In the genomic region with DNA sequence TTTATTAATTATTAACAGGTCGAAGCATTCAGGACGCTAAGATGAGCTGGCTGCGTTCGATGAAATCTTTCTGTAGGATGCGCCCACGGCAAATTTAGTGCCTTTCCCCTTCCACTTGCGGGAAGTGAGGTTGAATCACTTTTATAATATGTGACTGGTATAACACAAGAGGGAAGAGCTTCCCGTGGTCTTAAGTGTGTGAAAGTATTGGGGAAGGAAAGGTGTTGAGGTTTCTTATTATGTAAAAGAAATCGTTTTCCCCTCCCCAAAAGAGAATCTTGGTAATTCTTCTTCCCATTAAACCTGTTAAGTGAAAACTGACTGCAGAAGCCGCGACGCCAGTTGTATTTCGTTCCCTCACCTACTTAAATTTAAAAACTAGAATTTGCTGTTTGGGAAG, we compare ENCODE assay signal across 10 mouse cellular contexts.
A peak's percentile ranks its signal among the peaks of the same experiment; 100 is the strongest.
DNase-seq lines count a peak whose midpoint lies in the region; ATAC-seq and TF ChIP-seq lines count a peak whose summit lies in the region.
"Had no signal": no experiment of that assay in that cellular context is flagged by ENCODE, and none has a peak within 500 bp of the region (broad histone marks: within the 10 kb centered on the region; RNA-seq: fewer than 3 reads in every experiment).

No protein-coding gene starts in this region.

- WGBS in kidney, postnatal 0 days, result 20% methylated on average over 13 of the region's 13 CpGs
- WGBS in intestine, embryonic 15.5 days, result 16% methylated on average over 13 of the region's 13 CpGs

- H3K27ac ChIP-seq in kidney, postnatal 0 days, result no peak overlapping the region
- H3K27ac ChIP-seq in embryonic fibroblast, embryonic 13.5 days (ENCODE audit: insufficient read depth, low read length), result peak overlapping the region; percentile 38; the same call in 1 of the 2 replicates
- H3K27ac ChIP-seq in intestine, embryonic 15.5 days, result no peak overlapping the region

- H3K9me3 ChIP-seq in kidney, postnatal 0 days (replicated peaks; ENCODE audit: low read length), result no peaks in the 10 kb centered on the region
- no peaks in the 10 kb centered on the region for H3K9me3 ChIP-seq in intestine, embryonic 15.5 days

- DNase-seq in kidney, postnatal 0 days (ENCODE audit: low spot score), result no peak
- DNase-seq in kidney, postnatal 36 days, result no peak
- no peak for DNase-seq in urinary bladder, postnatal 14 days (ENCODE audit: low spot score)
- DNase-seq in right cerebral cortex, postnatal 25 days, result no peak
- no peak for DNase-seq in thymus, postnatal 36 days
- DNase-seq: layer of hippocampus, postnatal 36 days had no signal

- no peaks in the 10 kb centered on the region for H3K79me2 ChIP-seq in myocyte (ENCODE audit: control insufficient read depth, insufficient read depth)

- H3K4me1 ChIP-seq in kidney, postnatal 0 days (replicated peaks; ENCODE audit: insufficient read depth, low read length), result peaks cover 10% of the 10 kb centered on the region; the same call in 1 of the 2 replicates
- H3K4me1 ChIP-seq in embryonic fibroblast, embryonic 13.5 days (ENCODE audit: control insufficient read depth, insufficient read depth, low read length), result peaks cover 7% of the 10 kb centered on the region; the same call in 1 of the 2 replicates
- peaks cover 18% of the 10 kb centered on the region for H3K4me1 ChIP-seq in intestine, embryonic 15.5 days (replicated peaks)

- H3K27me3 ChIP-seq in kidney, postnatal 0 days (ENCODE audit: insufficient read depth, low read length), result no peaks in the 10 kb centered on the region
- peaks cover 24% of the 10 kb centered on the region for H3K27me3 ChIP-seq in intestine, embryonic 15.5 days (replicated peaks)
- H3K27me3 ChIP-seq in myocyte (ENCODE audit: control insufficient read depth, insufficient read depth, insufficient read length), result peaks cover 9% of the 10 kb centered on the region
- H3K27me3 ChIP-seq: Patski had no signal

- ATAC-seq in kidney, postnatal 0 days (replicated peaks; ENCODE audit: low FRiP score, low read depth), result no peak
- no peak for ATAC-seq in intestine, embryonic 15.5 days
- ATAC-seq: Patski had no signal

- no peak for TF ChIP-seq POLR2A in embryonic fibroblast, embryonic 13.5 days (IDR thresholded peaks at IDR 0.05; ENCODE audit: low read depth, low read length)
- no peak for TF ChIP-seq POLR2A in myocyte (IDR thresholded peaks at IDR 0.05; ENCODE audit: insufficient read length, low read depth)

- H3K9ac ChIP-seq in kidney, postnatal 0 days (ENCODE audit: low read depth, low read length), result peak overlapping the region; percentile 77; the same call in 1 of the 2 replicates
- H3K9ac ChIP-seq in intestine, embryonic 15.5 days, result no peak overlapping the region

- H3ac ChIP-seq in myocyte (ENCODE audit: control insufficient read depth, insufficient read length), result no peak overlapping the region

- no peaks in the 10 kb centered on the region for H3K36me3 ChIP-seq in kidney, postnatal 0 days (ENCODE audit: insufficient read depth, low read length)
- no peaks in the 10 kb centered on the region for H3K36me3 ChIP-seq in intestine, embryonic 15.5 days
- H3K36me3 ChIP-seq in myocyte (ENCODE audit: control insufficient read depth, insufficient read depth), result no peaks in the 10 kb centered on the region

- peak overlapping the region; percentile 95 for H3K4me2 ChIP-seq in kidney, postnatal 0 days (ENCODE audit: low read length)
- peak overlapping the region; percentile 99 for H3K4me2 ChIP-seq in intestine, embryonic 15.5 days (replicated peaks)
- H3K4me2 ChIP-seq in myocyte (ENCODE audit: low read depth), result no peak overlapping the region

- no peak for TF ChIP-seq CTCF in kidney, postnatal 0 days (IDR thresholded peaks at IDR 0.05; ENCODE audit: low read depth)
- TF ChIP-seq CTCF in embryonic fibroblast, embryonic 13.5 days (IDR thresholded peaks at IDR 0.05; ENCODE audit: borderline replicate concordance, insufficient read depth, low read length), result no peak

- H3K4me3 ChIP-seq in kidney, postnatal 0 days (replicated peaks; ENCODE audit: low read depth, low read length), result peak overlapping the region; percentile 79
- peak overlapping the region; percentile 56 for H3K4me3 ChIP-seq in embryonic fibroblast, embryonic 13.5 days (ENCODE audit: insufficient read depth, low read length)
- H3K4me3 ChIP-seq in intestine, embryonic 15.5 days (replicated peaks), result peak overlapping the region; percentile 72
- H3K4me3 ChIP-seq in myocyte, result peak overlapping the region; percentile 37

TF ChIP-seq in myocyte, 11 proteins besides CTCF, POLR2A, EP300 and RAD21:
- TF ChIP-seq SRF (IDR thresholded peaks at IDR 0.05; ENCODE audit: control insufficient read depth, insufficient read length, low read depth), result no peak
- TF ChIP-seq E2F4 (IDR thresholded peaks at IDR 0.05; ENCODE audit: insufficient read depth), result no peak
- no peak for TF ChIP-seq POLR2AphosphoS2 (IDR thresholded peaks at IDR 0.05; ENCODE audit: insufficient read length, low read depth)
- TF ChIP-seq CEBPB (IDR thresholded peaks at IDR 0.05; ENCODE audit: insufficient read depth, poor library complexity, severe bottlenecking), result no peak
- no peak for TF ChIP-seq REST (IDR thresholded peaks at IDR 0.05; ENCODE audit: insufficient read depth, insufficient read length)
- no peak for TF ChIP-seq TCF12 (IDR thresholded peaks at IDR 0.05; ENCODE audit: insufficient read depth, poor library complexity, severe bottlenecking)
- TF ChIP-seq TCF3 (IDR thresholded peaks at IDR 0.05; ENCODE audit: insufficient read length, low read depth), result no peak
- TF ChIP-seq MAX (IDR thresholded peaks at IDR 0.05; ENCODE audit: low read depth), result no peak
- no peak for TF ChIP-seq MYOG (IDR thresholded peaks at IDR 0.05; ENCODE audit: control insufficient read depth in 1 of 3, insufficient read depth in 1 of 3, insufficient read length in 2 of 3, low read depth in 2 of 3)
- TF ChIP-seq USF1 (IDR thresholded peaks at IDR 0.05; ENCODE audit: low read depth), result no peak
- TF ChIP-seq MYOD1 (IDR thresholded peaks at IDR 0.05; ENCODE audit: control insufficient read depth in 1 of 3, insufficient read length in 2 of 3, low read depth in 2 of 3), result no peak
